Mouse (Mus musculus) thymus, adult 2 months (tissue): ENCODE measurements around the gene Olfr592. TPM values are rescaled to one million over a fixed set of nuclear protein-coding genes. Genes with fewer than 3 reads are reported as not detected.
"Not testable (repeated sequence)": the region's sequence is repeated elsewhere in the genome, so short reads cannot be mapped to it uniquely, and the experiment has no call there.

ENCODE experiments used
- DNase-seq: peaks from one replicate; pipeline ENCODE4 v3.0.0; 2021
- H3K27ac ChIP-seq: fragments of 200-500 bp; 2 replicates; pipeline ENCODE4 v1.5.1; 2012; ENCODE audit warnings: low read length, control low read depth; ENCODE audit not compliant: control insufficient read depth, insufficient read depth
- H3K27me3 ChIP-seq: fragments of 200-500 bp; 2 replicates; pipeline ENCODE4 v1.6.1; 2012; ENCODE audit warnings: mild to moderate bottlenecking, low read length, moderate library complexity, mixed read lengths; ENCODE audit not compliant: control insufficient read depth, insufficient read depth
- H3K36me3 ChIP-seq: fragments of 200-500 bp; 2 replicates; pipeline ENCODE4 v1.6.1; 2012; ENCODE audit warnings: mild to moderate bottlenecking, low read length, moderate library complexity; ENCODE audit not compliant: control insufficient read depth, insufficient read depth
- H3K4me1 ChIP-seq: fragments of 200-500 bp; replicated peaks from 2 replicates; pipeline ENCODE4 v1.6.1; 2012; ENCODE audit warnings: low read length; ENCODE audit not compliant: control insufficient read depth, insufficient read depth
- H3K4me3 ChIP-seq: fragments of 200-500 bp; 2 replicates; pipeline ENCODE4 v1.5.1; 2012; ENCODE audit warnings: mild to moderate bottlenecking, low read length, control low read depth, moderate library complexity; ENCODE audit not compliant: control insufficient read depth, insufficient read depth
- CTCF ChIP-seq: fragments of 200-500 bp; IDR thresholded peaks from 2 replicates; pipeline ENCODE4 v1.5.1; 2012; ENCODE audit warnings: mild to moderate bottlenecking, control low read depth, low read length, moderate library complexity, borderline replicate concordance; ENCODE audit not compliant: control insufficient read depth, poor library complexity, insufficient read depth; ENCODE audit errors: extremely low read depth
- POLR2A ChIP-seq: fragments of 200-500 bp; IDR thresholded peaks from 2 replicates; pipeline ENCODE4 v1.6.1; 2012; ENCODE audit warnings: mild to moderate bottlenecking, low read length, control low read depth, moderate library complexity; ENCODE audit not compliant: control insufficient read depth, poor library complexity, insufficient read depth; ENCODE audit errors: extremely low read depth
- WGBS: fragments of 180-500 bp; shearing (Covaris S2); methylation state at CpG from one replicate; pipeline ENCODE4 v1.1.7; 2018; 5-methylcytosine and 5-hydroxymethylcytosine counted together
- polyA plus RNA-seq: library from polyadenylated mRNA; depleted of rRNA; stranded (reverse); fragments of >200 nt; gene quantifications from 2 replicates; pipeline ENCODE4 v1.2.3, GENCODE M21; 2012; rRNA removed

Gene Olfr592
- polyA plus RNA-seq: not detected in 2 replicates

DNA sequence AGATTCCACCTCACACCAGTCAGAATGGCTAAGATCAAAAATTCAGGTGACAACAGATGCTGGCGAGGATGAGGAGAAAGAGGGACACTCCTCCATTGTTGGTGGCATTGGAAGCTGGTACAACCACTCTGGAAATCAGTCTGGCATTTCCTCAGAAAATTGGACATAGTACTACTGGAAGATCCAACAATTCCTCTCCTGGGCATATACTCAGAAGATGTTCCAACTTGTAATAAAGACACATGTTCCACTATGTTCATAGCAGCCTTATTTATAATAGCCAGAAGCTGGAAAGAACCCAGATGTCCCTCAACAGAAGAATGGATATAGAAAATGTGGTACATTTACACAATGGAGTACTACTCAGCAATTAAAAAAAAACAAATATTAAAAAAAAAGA, at the start of gene Olfr592:
Olfr592 (plus strand) TSS at position 301 of the 400 bp plus-strand sequence.
- 85% methylated on average over 1 of the region's 1 CpGs for WGBS
- H3K27ac ChIP-seq, H3K36me3 ChIP-seq, DNase-seq, H3K4me1 ChIP-seq, H3K4me3 ChIP-seq, H3K27me3 ChIP-seq: not testable (repeated sequence)

DNA sequence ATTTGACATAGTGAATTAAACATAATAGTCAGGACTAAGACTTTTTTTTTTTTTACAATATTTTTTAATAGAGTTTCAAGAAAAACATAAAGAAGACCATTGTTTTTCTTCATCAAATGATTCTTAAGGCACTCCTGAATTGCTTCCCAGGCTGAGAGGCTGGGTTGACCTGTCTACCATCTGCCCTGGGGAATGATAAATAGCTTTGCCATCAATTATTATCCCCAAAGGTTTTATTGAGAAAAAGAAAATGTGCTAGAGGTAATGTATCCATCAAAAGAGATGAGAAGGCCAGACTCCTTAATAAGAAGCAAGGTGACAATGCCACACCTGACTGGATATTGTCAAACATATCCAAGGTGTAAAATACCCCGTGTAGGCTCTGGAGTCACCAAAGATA, 44.0 kb upstream of the Olfr592 start, which contains the start of gene Olfr588-ps1:
Olfr588-ps1 (plus strand) TSS at position 301 of the 400 bp plus-strand sequence.
- Histone ChIP-seq H3K36me3 (no peaks in the 10 kb centered on the region), H3K27me3 (no peaks in the 10 kb centered on the region), H3K4me3 (no peak within 1 kb of the TSS), H3K27ac (no peak within 1 kb of the TSS), H3K4me1 (no peaks in the 10 kb centered on the region)
- TF ChIP-seq POLR2A (no peak), CTCF (no peak)
- DNase-seq: no peak
- WGBS: 87% methylated on average over 1 of the region's 1 CpGs

DNA sequence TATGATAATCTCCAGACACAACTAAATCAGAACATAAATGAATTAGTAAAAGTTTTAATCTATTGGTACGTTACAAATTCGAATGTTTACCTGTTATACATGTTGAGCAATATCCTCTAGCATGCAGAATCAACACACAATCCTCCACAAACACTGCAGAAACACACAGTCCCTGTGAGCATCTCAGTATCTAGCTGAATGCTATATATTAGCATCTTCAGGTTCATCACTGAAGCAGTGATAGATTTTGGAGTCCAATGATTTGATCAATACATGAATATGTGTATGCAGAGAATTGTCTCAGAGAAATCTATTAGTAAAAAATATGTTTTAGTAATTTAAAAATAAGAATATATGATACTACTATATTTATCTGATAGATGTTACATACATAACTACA, 28.3 kb upstream of the Olfr592 start, which contains the start of gene Olfr589:
Olfr589 (minus strand) TSS at position 101 of the 400 bp plus-strand sequence.
- no peak for DNase-seq
- Histone ChIP-seq H3K27me3 (no peaks in the 10 kb centered on the region), H3K27ac (no peak within 1 kb of the TSS), H3K36me3 (no peaks in the 10 kb centered on the region), H3K4me3 (no peak within 1 kb of the TSS), H3K4me1 (no peaks in the 10 kb centered on the region)
- 72% methylated on average over 2 of the region's 2 CpGs for WGBS
- TF ChIP-seq POLR2A (no peak), CTCF (no peak)

DNA sequence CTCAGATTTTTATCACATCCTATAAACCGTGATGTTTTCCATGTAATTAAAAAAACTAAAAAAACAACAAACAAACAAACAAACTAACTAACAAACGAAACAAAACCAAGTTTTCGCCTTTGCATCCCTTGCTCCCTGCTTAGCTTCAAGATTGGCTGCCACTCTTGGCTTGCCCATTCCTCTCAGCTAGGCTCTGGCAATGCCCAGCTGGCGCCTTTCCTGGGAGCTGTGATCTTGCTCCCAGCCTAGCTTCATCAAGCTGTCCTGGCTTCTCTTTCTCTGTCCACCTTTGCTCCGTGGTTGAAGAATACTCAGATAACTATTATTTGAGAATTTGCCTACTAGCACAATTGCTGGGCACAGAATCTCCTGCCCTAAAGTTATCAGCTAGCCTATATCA, 14.9 kb upstream of the Olfr592 start:
- WGBS: 85% methylated on average over 5 of the region's 5 CpGs
- Histone ChIP-seq H3K36me3 (no peaks in the 10 kb centered on the region), H3K4me1 (no peaks in the 10 kb centered on the region), H3K4me3 (no peak overlapping the region), H3K27me3 (no peaks in the 10 kb centered on the region), H3K27ac (no peak overlapping the region)
- no peak for TF ChIP-seq CTCF
- TF ChIP-seq POLR2A: no peak
- DNase-seq: no peak

DNA sequence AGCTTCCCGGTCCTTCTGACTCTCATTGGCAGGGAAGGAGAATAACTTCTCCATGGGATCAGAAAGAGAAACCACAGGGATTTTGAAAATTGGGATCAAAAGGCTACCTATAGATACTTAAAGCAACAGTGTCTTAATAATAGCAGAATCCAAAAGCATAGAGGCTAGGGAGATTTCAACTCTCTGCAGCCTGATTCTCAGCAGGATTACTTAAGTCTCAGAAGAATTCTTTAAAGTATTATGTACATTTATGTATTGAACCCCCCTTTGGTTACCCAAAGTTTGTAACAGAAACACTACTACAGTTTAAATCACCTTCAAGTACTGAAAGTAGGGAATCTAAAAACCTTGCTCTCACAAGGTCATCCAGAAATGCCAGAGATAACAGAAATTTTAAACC, 6.4 kb upstream of the Olfr592 start, which contains the start of gene Olfr591:
Olfr591 (minus strand) TSS at position 101 of the 400 bp plus-strand sequence.
- WGBS: 90% methylated on average over 1 of the region's 1 CpGs
- DNase-seq: no peak
- Histone ChIP-seq H3K36me3 (no peaks in the 10 kb centered on the region), H3K4me1 (no peaks in the 10 kb centered on the region), H3K4me3 (no peak within 1 kb of the TSS), H3K27me3 (no peaks in the 10 kb centered on the region), H3K27ac (no peak within 1 kb of the TSS)
- TF ChIP-seq POLR2A (no peak), CTCF (no peak)

DNA sequence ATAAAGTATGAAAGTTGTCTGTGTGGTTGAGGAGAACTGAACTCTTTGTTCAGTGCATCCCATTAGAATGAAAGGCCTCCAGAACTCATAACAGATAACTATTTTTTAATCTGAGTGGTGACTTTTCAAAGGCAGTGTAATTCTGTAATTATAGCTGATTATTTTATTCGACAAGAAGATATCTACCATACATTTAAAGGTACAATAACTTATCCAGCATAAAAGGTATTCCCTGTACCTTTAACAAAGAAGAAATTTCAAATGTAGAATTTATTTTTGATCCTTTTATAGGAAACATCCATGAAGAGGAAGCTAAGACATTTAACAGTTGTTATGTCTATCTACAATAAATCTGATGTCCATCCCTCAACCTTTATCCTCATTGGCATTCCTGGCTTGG, 27.0 kb downstream of the Olfr592 start, which contains the start of gene Olfr593:
Olfr593 (plus strand) TSS at position 301 of the 400 bp plus-strand sequence.
- Histone ChIP-seq H3K27me3 (no peaks in the 10 kb centered on the region), H3K4me3 (no peak within 1 kb of the TSS), H3K36me3 (no peaks in the 10 kb centered on the region), H3K4me1 (no peaks in the 10 kb centered on the region), H3K27ac (no peak within 1 kb of the TSS)
- TF ChIP-seq POLR2A: no peak
- TF ChIP-seq CTCF: no peak
- WGBS: 96% methylated on average over 1 of the region's 1 CpGs
- DNase-seq: no peak

DNA sequence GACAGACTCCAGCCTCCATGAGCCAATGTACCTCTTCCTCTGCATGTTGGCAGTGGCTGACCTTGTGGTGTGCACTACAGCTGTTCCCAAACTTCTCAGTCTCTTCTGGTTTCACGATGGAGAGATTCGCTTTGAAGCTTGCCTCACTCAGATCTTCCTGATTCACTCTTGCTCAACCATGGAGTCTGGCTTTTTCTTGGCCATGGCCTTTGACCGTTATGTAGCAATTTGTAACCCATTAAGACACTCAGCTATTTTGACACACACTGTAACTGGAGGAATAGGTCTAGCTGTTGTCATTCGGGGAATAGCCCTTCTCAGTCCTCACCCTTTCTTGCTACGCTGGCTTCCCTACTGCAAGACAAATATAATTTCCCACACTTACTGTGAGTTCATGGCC, 27.4 kb downstream of the Olfr592 start:
- WGBS: 94% methylated on average over 5 of the region's 5 CpGs
- DNase-seq, H3K27me3 ChIP-seq, H3K4me3 ChIP-seq, H3K36me3 ChIP-seq, H3K4me1 ChIP-seq, H3K27ac ChIP-seq: not testable (repeated sequence)
